Mouse (Mus musculus) mammary gland, adult 2 months (tissue): Measurements from ENCODE around the gene Diaph2. TPM values are rescaled to one million over a fixed set of nuclear protein-coding genes. Genes with fewer than 3 reads are reported as not detected.

ENCODE experiments used
- polyA plus RNA-seq: library from polyadenylated mRNA; depleted of rRNA; stranded (reverse); fragments of >200 nt; gene quantifications from 2 replicates; pipeline ENCODE4 v1.2.3, GENCODE M21; 2012; ENCODE audit warnings: low replicate concordance; rRNA removed

The Diaph2 gene
- 3.4 and 7.5 TPM in 2 replicates for polyA plus RNA-seq

GRCm38 (mm10) chrX:129749571-129750061 is at the start of gene Diaph2:
Gene Diaph2, plus strand, starts transcription at chrX:129749742.

